Mouse (Mus musculus) testis, postnatal 10 days (tissue): ENCODE results near the gene Slc1a5.
A peak's percentile ranks its signal among the peaks of the same experiment; 100 is the strongest.

Experiments used
- DNase-seq: peaks from one replicate; pipeline ENCODE4 v3.0.0; 2021; ENCODE audit warnings: low spot score

The Slc1a5 gene

GRCm38 (mm10) chr7:16782555-16783125 lies 1.5 kb downstream of the Slc1a5 start:
- no peak for DNase-seq

- no peak for DNase-seq
These were observed 2.1 kb downstream of the Slc1a5 start for GRCm38 (mm10) chr7:16783224-16783688.

GRCm38 (mm10) chr7:16783758-16784415 lies 2.7 kb downstream of the Slc1a5 start:
- peak; percentile 76 for DNase-seq

- no peak for DNase-seq
These were observed 3.4 kb downstream of the Slc1a5 start for GRCm38 (mm10) chr7:16784498-16784976.

- DNase-seq: no peak
These were observed 4.5 kb downstream of the Slc1a5 start for GRCm38 (mm10) chr7:16785541-16786083.

- no peak for DNase-seq
These were observed 11.2 kb downstream of the Slc1a5 start for GRCm38 (mm10) chr7:16792316-16792715.

GRCm38 (mm10) chr7:16793010-16793725 lies 12.0 kb downstream of the Slc1a5 start:
- DNase-seq: no peak

- DNase-seq: no peak
These were observed 13.7 kb downstream of the Slc1a5 start for GRCm38 (mm10) chr7:16794886-16795285.

GRCm38 (mm10) chr7:16804409-16805028 lies 23.4 kb downstream of the Slc1a5 start:
- no peak for DNase-seq

- DNase-seq: no peak
These were observed 26.8 kb downstream of the Slc1a5 start for GRCm38 (mm10) chr7:16807936-16808335.

GRCm38 (mm10) chr7:16808647-16809046 lies 27.5 kb downstream of the Slc1a5 start:
- DNase-seq: no peak

- peak; percentile 80 for DNase-seq
These were observed 28.6 kb downstream of the Slc1a5 start for GRCm38 (mm10) chr7:16809739-16810138.

GRCm38 (mm10) chr7:16810399-16810919 lies 29.3 kb downstream of the Slc1a5 start:
- no peak for DNase-seq

GRCm38 (mm10) chr7:16810920-16811648 lies 29.9 kb downstream of the Slc1a5 start:
- peak; percentile 75 for DNase-seq

- no peak for DNase-seq
These were observed 30.5 kb downstream of the Slc1a5 start for GRCm38 (mm10) chr7:16811649-16812070.

- DNase-seq: no peak
These were observed 31.4 kb downstream of the Slc1a5 start for GRCm38 (mm10) chr7:16812505-16812904.

GRCm38 (mm10) chr7:16815351-16815941 lies 34.3 kb downstream of the Slc1a5 start, which contains the start of gene Strn4:
TSS of gene Strn4 (plus strand) at chr7:16815889.
- DNase-seq: no peak

- DNase-seq: peak; percentile 87
These were observed 34.9 kb downstream of the Slc1a5 start for GRCm38 (mm10) chr7:16816078-16816474.

GRCm38 (mm10) chr7:16816475-16817122 lies 35.5 kb downstream of the Slc1a5 start, which contains the start of gene Fkrp:
TSS of gene Fkrp (minus strand) at chr7:16816732.
- peak; percentile 77 for DNase-seq

GRCm38 (mm10) chr7:16817693-16818092 lies 36.6 kb downstream of the Slc1a5 start:
- DNase-seq: no peak
